Mouse (Mus musculus) hindbrain, embryonic 16.5 days (tissue): ENCODE results near the gene Pecam1. TPM values are rescaled to one million over a fixed set of nuclear protein-coding genes. Genes with fewer than 3 reads are reported as not detected.
A peak's percentile ranks its signal among the peaks of the same experiment; 100 is the strongest.
"Not testable (repeated sequence)": the region's sequence is repeated elsewhere in the genome, so short reads cannot be mapped to it uniquely, and the experiment has no call there.

ENCODE experiments used
- ATAC-seq: fragments of 200-750 bp; cut with Nextera tagmentation; 2 replicates; pipeline ENCODE4 v1.8.0; 2017; ENCODE audit warnings: moderate TSS enrichment, moderate library complexity
- H3K27ac ChIP-seq: fragments of 300-500 bp; sonication (generic); 2 replicates; pipeline ENCODE4 v1.5.1; 2014; ENCODE audit warnings: low read depth, mild to moderate bottlenecking, control low read depth, low read length, moderate library complexity
- H3K27me3 ChIP-seq: fragments of 300-500 bp; sonication (generic); replicated peaks from 2 replicates; pipeline ENCODE4 v1.6.1; 2014; ENCODE audit warnings: low read length; ENCODE audit not compliant: control insufficient read depth, insufficient read depth
- H3K36me3 ChIP-seq: fragments of 300-500 bp; sonication (generic); 2 replicates; pipeline ENCODE4 v1.6.1; 2014; ENCODE audit warnings: mild to moderate bottlenecking, low read length, moderate library complexity, mixed read lengths; ENCODE audit not compliant: control insufficient read depth, insufficient read depth
- H3K4me1 ChIP-seq: fragments of 300-500 bp; sonication (generic); 2 replicates; pipeline ENCODE4 v1.6.1; 2014; ENCODE audit warnings: low read depth, low read length; ENCODE audit not compliant: control insufficient read depth, insufficient read depth
- H3K4me2 ChIP-seq: fragments of 300-500 bp; sonication (generic); 2 replicates; pipeline ENCODE4 v1.6.1; 2014; ENCODE audit warnings: mild to moderate bottlenecking, low read length, control low read depth, moderate library complexity
- H3K4me3 ChIP-seq: fragments of 300-500 bp; sonication (generic); 2 replicates; pipeline ENCODE4 v1.5.1; 2014; ENCODE audit warnings: mild to moderate bottlenecking, low read length, control low read depth, moderate library complexity
- H3K9ac ChIP-seq: fragments of 300-500 bp; sonication (generic); 2 replicates; pipeline ENCODE4 v1.6.1; 2014; ENCODE audit warnings: low read depth, mild to moderate bottlenecking, control low read depth, low read length, moderate library complexity
- H3K9me3 ChIP-seq: fragments of 300-500 bp; sonication (generic); 2 replicates; pipeline ENCODE4 v1.6.1; 2014; ENCODE audit warnings: mild to moderate bottlenecking, low read length, moderate library complexity; ENCODE audit not compliant: control insufficient read depth
- WGBS: fragments of 180-500 bp; shearing (Covaris S2); extraction: QIAGEN DNeasy Blood & Tissue Kit; methylation state at CpG from one replicate; pipeline ENCODE4 v1.1.7; 2014; 5-methylcytosine and 5-hydroxymethylcytosine counted together
- polyA plus RNA-seq: library from polyadenylated mRNA; unstranded; fragments of >200 nt; fragmentation: Nextera tagmentation; extraction: Ambion mirVana; gene quantifications from 2 replicates; pipeline ENCODE4 v1.2.1, GENCODE M21; 2015

Gene Pecam1
- polyA plus RNA-seq, 1 experiment from 2014 or later, result 16.4 TPM

GRCm38 (mm10) chr11:106623629-106624028, 126.8 kb downstream of the Pecam1 start:
- no peak overlapping the region for H3K9ac ChIP-seq
- H3K9me3 ChIP-seq, result no peaks in the 10 kb centered on the region
- no peak overlapping the region for H3K4me3 ChIP-seq
- no peak overlapping the region for H3K4me2 ChIP-seq
- 76% methylated on average over 2 of the region's 2 CpGs for WGBS
- no peak for ATAC-seq
- H3K27ac ChIP-seq, result no peak overlapping the region
- no peaks in the 10 kb centered on the region for H3K36me3 ChIP-seq
- H3K4me1 ChIP-seq, result no peaks in the 10 kb centered on the region
- H3K27me3 ChIP-seq, result no peaks in the 10 kb centered on the region

- Histone ChIP-seq H3K4me1 (no peaks in the 10 kb centered on the region), H3K36me3 (no peaks in the 10 kb centered on the region), H3K4me3 (no peak overlapping the region), H3K27me3 (no peaks in the 10 kb centered on the region), H3K27ac (no peak overlapping the region), H3K4me2 (no peak overlapping the region), H3K9me3 (no peaks in the 10 kb centered on the region), H3K9ac (no peak overlapping the region)
- no peak for ATAC-seq
- 82% methylated on average over 8 of the region's 8 CpGs for WGBS
Observed at GRCm38 (mm10) chr11:106622056-106622455, 128.4 kb downstream of the Pecam1 start.

DNA sequence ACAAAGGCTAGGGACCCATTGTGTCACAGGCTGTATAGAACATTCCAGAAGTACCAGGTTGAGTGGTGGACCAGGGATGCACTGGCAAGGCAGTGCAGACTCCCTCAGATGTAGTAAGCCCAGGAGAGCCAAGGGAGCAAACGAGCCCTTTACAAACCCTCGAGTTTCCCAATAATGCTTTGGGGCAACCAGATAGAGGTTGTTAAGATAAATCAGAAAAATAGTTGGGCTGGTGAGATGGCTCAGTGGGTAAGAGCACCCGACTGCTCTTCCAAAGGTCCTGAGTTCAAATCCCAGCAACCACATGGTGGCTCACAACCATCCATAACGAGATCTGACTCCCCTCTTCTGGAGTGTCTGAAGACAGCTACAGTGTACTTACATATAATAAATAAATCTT, 131.7 kb downstream of the Pecam1 start:
- not testable (repeated sequence) for H3K4me3 ChIP-seq, ATAC-seq, H3K27me3 ChIP-seq, H3K4me1 ChIP-seq, H3K36me3 ChIP-seq, H3K9me3 ChIP-seq, H3K4me2 ChIP-seq, H3K9ac ChIP-seq, H3K27ac ChIP-seq
- 92% methylated on average over 3 of the region's 4 CpGs for WGBS

- no peak for ATAC-seq
- Histone ChIP-seq H3K4me2 (no peak overlapping the region), H3K9me3 (no peaks in the 10 kb centered on the region), H3K27ac (no peak overlapping the region), H3K4me3 (no peak overlapping the region), H3K4me1 (0 out of 2 replicates have a peak, but pooled peaks cover 3% of the 10 kb centered on the region), H3K36me3 (no peaks in the 10 kb centered on the region), H3K27me3 (no peaks in the 10 kb centered on the region), H3K9ac (no peak overlapping the region)
- 87% methylated on average over 13 of the region's 13 CpGs for WGBS
Observed at GRCm38 (mm10) chr11:106617821-106618580, 132.4 kb downstream of the Pecam1 start.

GRCm38 (mm10) chr11:106615561-106615960, 134.9 kb downstream of the Pecam1 start:
- Histone ChIP-seq H3K9me3 (no peaks in the 10 kb centered on the region), H3K4me2 (no peak overlapping the region), H3K36me3 (no peaks in the 10 kb centered on the region), H3K4me1 (peaks cover 13% of the 10 kb centered on the region), H3K9ac (no peak overlapping the region), H3K4me3 (no peak overlapping the region), H3K27ac (no peak overlapping the region), H3K27me3 (no peaks in the 10 kb centered on the region)
- ATAC-seq, result no peak
- WGBS, result 90% methylated on average over 4 of the region's 4 CpGs

GRCm38 (mm10) chr11:106614339-106614645, 136.1 kb downstream of the Pecam1 start:
- ATAC-seq, result no peak
- 79% methylated on average over 4 of the region's 4 CpGs for WGBS
- Histone ChIP-seq H3K9ac (no peak overlapping the region), H3K27me3 (no peaks in the 10 kb centered on the region), H3K36me3 (no peaks in the 10 kb centered on the region), H3K4me1 (peaks cover 13% of the 10 kb centered on the region), H3K9me3 (no peaks in the 10 kb centered on the region), H3K27ac (no peak overlapping the region), H3K4me2 (no peak overlapping the region), H3K4me3 (no peak overlapping the region)

- peaks cover 13% of the 10 kb centered on the region for H3K4me1 ChIP-seq
- H3K4me3 ChIP-seq, result peak overlapping the region; percentile 95
- no peaks in the 10 kb centered on the region for H3K36me3 ChIP-seq
- 57% methylated on average over 14 of the region's 15 CpGs for WGBS
- H3K27me3 ChIP-seq, result no peaks in the 10 kb centered on the region
- peak overlapping the region; percentile 89 for H3K9ac ChIP-seq
- ATAC-seq, result peak; percentile 28
- peak overlapping the region; percentile 84 for H3K4me2 ChIP-seq
- peak overlapping the region; percentile 19; the same call in 1 of the 2 replicates for H3K27ac ChIP-seq
- no peaks in the 10 kb centered on the region for H3K9me3 ChIP-seq
Observed at GRCm38 (mm10) chr11:106613638-106614338, 136.6 kb downstream of the Pecam1 start.

DNA sequence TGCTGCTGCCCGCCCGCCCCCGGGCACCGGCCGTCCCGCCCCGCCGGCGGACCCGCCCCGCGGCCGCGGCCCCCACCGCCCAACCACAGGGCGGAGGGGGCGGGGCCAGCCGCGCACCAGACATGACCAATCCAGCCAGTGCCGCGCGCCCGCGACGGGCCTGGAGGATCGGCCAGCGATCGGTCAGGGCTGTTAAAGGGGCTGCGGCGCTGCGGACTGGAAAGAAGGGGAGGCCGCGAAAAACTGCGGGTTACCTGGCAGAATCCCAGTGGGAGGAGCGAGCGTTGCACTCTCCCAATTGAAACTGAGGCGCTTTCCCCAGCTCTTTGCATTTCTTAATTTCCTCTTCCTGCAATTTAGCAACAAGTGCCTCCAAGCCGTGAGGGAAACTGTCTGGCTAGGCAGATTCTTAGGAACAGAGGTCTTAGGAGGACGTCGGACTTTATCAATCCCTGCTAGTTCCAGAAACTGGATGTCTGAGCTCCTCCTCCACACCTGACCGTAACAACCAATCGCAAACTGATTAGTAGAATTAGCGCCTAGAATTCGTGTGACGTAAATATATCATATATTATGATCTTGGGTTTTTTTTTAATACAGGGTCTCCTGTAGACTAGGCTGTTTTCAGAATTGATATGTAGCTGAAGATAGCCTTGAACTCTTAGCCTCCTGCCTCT, 137.3 kb downstream of the Pecam1 start, which contains the start of gene Tex2:
Gene Tex2 (minus strand): TSS at position 463 of the 677 bp plus-strand sequence.
- Histone ChIP-seq H3K27me3 (no peaks in the 10 kb centered on the region), H3K36me3 (no peaks in the 10 kb centered on the region), H3K4me2 (peak within 1 kb of the TSS; percentile 84), H3K4me3 (peak within 1 kb of the TSS; percentile 95), H3K9ac (peak within 1 kb of the TSS; percentile 89), H3K9me3 (no peaks in the 10 kb centered on the region), H3K27ac (peak within 1 kb of the TSS; percentile 85), H3K4me1 (peaks cover 13% of the 10 kb centered on the region)
- ATAC-seq, result peak; percentile 98
- under 1% methylated on average over 31 of the region's 45 CpGs for whole genome bisulfite sequencing
